Mouse (Mus musculus) heart, adult 2 months (tissue): ENCODE measurements at regions not wholly inside any gene's neighbourhood (a gene's known extent, or its start where the extent isn't known, plus 50 kb on each side); places are given as distances from the start of the nearest gene placed in this dataset.

ENCODE experiments used
- DNase-seq, 2 experiments: peaks; one replicate each; pipeline ENCODE4 v3.0.0; 2021
- H3K27ac ChIP-seq: fragments of 200-600 bp; 2 replicates; pipeline ENCODE4 v1.8.1; 2022
- H3K27me3 ChIP-seq: fragments of 200-500 bp; 2 replicates; pipeline ENCODE4 v1.6.1; 2012; ENCODE audit warnings: mild to moderate bottlenecking, low read length, inconsistent platforms, mixed read lengths; ENCODE audit not compliant: control insufficient read depth, insufficient read depth
- H3K36me3 ChIP-seq: fragments of 200-500 bp; 2 replicates; pipeline ENCODE4 v1.6.1; 2012; ENCODE audit warnings: low read length, inconsistent platforms; ENCODE audit not compliant: control insufficient read depth, insufficient read depth
- H3K4me1 ChIP-seq: fragments of 200-500 bp; 2 replicates; pipeline ENCODE4 v1.6.1; 2011; ENCODE audit warnings: low read length; ENCODE audit not compliant: control insufficient read depth, insufficient read depth
- H3K4me3 ChIP-seq: fragments of 200-600 bp; 2 replicates; pipeline ENCODE4 v1.8.1; 2022
- H3K79me2 ChIP-seq: fragments of 200-500 bp; replicated peaks from 2 replicates; pipeline ENCODE4 v1.6.1; 2012; ENCODE audit warnings: mild to moderate bottlenecking, inconsistent platforms, low read length, moderate library complexity, mixed read lengths; ENCODE audit not compliant: control insufficient read depth, insufficient read depth
- H3K9ac ChIP-seq: fragments of 200-500 bp; 2 replicates; pipeline ENCODE4 v1.6.1; 2012; ENCODE audit warnings: low read depth, mild to moderate bottlenecking, control low read depth, inconsistent platforms, low read length, mixed read lengths
- CTCF ChIP-seq: fragments of 200-600 bp; IDR thresholded peaks from 2 replicates; pipeline ENCODE4 v1.8.1; 2022; ENCODE audit warnings: antibody characterized with exemption, mild to moderate bottlenecking, moderate library complexity
- EP300 ChIP-seq: fragments of 200-500 bp; IDR thresholded peaks from 2 replicates; pipeline ENCODE4 v1.6.1; 2011; ENCODE audit warnings: low read depth, low read length, control low read depth; ENCODE audit not compliant: insufficient read depth
- POLR2A ChIP-seq: fragments of 200-500 bp; IDR thresholded peaks from 2 replicates; pipeline ENCODE4 v1.6.1; 2011; ENCODE audit warnings: mild to moderate bottlenecking, low read depth, low read length, control low read depth; ENCODE audit not compliant: insufficient read depth
- WGBS: fragments of 180-500 bp; shearing (Covaris S2); methylation state at CpG from one replicate; pipeline ENCODE4 v1.1.7; 2018; 5-methylcytosine and 5-hydroxymethylcytosine counted together
- intact Hi-C: fragments of 180-260 bp; cut with DNase I; formaldehyde crosslinking; loops from one replicate; pipeline ENCODE4 v1.15.1; 2025

- intact Hi-C loops: no loop called here
- no peaks in the 10 kb centered on the region for H3K27me3 ChIP-seq
These were observed 198.0 kb upstream of the Klf3 start for GRCm38 (mm10) chr5:64605171-64605570.

DNA sequence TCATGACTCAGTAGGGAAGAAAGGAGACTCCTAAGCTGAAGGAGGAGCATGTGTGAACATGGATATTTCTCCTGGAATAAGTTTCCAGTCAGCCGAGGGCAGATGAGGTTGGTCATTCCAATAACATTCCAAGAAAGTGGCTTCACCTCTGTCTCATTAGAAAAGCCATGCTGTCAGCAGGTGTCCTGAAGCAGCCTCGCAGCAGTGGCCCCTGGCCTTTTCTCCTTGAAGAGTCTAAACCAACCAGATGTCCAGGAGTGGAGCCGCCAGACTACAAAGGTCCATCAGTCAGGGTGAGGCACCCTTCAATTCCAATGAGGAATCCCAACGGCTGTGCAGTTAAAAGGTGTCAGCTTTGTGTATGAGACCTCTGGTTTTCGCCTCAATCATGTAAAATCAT lies 197.2 kb upstream of the Klf3 start:
- no peak for DNase-seq
- no peak overlapping the region for H3K27ac ChIP-seq
- H3K27me3 ChIP-seq: no peaks in the 10 kb centered on the region
- H3K79me2 ChIP-seq: no peaks in the 10 kb centered on the region
- H3K4me1 ChIP-seq: peaks cover 6% of the 10 kb centered on the region
- H3K36me3 ChIP-seq: peaks cover 3% of the 10 kb centered on the region
- H3K9ac ChIP-seq: no peak overlapping the region
- 88% methylated on average over 5 of the region's 5 CpGs for WGBS
- H3K4me3 ChIP-seq: no peak overlapping the region
- intact Hi-C loops: no loop called here
- TF ChIP-seq EP300: no peak
- TF ChIP-seq CTCF: no peak
- no peak for TF ChIP-seq POLR2A

More at GRCm38 (mm10) chr5:64605171-64605570, 198.0 kb upstream of the Klf3 start:
- Histone ChIP-seq H3K27ac (no peak overlapping the region), H3K9ac (no peak overlapping the region), H3K4me1 (peaks cover 4% of the 10 kb centered on the region), H3K4me3 (no peak overlapping the region), H3K36me3 (no peaks in the 10 kb centered on the region), H3K79me2 (no peaks in the 10 kb centered on the region)
- DNase-seq: no peak
- TF ChIP-seq EP300 (no peak), CTCF (no peak), POLR2A (no peak)

GRCm38 (mm10) chr5:64609378-64610087 lies 193.7 kb upstream of the Klf3 start:
- DNase-seq: no peak
- Histone ChIP-seq H3K9ac (no peak overlapping the region), H3K27ac (peak overlapping the region; percentile 71), H3K36me3 (peaks cover 4% of the 10 kb centered on the region), H3K4me3 (no peak overlapping the region), H3K27me3 (no peaks in the 10 kb centered on the region), H3K4me1 (peaks cover 8% of the 10 kb centered on the region), H3K79me2 (no peaks in the 10 kb centered on the region)
- 84% methylated on average over 3 of the region's 3 CpGs for WGBS
- intact Hi-C loops: no loop called here
- no peak for TF ChIP-seq EP300
- no peak for TF ChIP-seq CTCF
- no peak for TF ChIP-seq POLR2A

- H3K27me3 ChIP-seq: no peaks in the 10 kb centered on the region
- no peak overlapping the region for H3K4me3 ChIP-seq
- peaks cover 4% of the 10 kb centered on the region for H3K36me3 ChIP-seq
- WGBS: 30% methylated on average over 3 of the region's 3 CpGs
- peaks cover 8% of the 10 kb centered on the region for H3K4me1 ChIP-seq
- H3K79me2 ChIP-seq: no peaks in the 10 kb centered on the region
- peak overlapping the region; percentile 71 for H3K27ac ChIP-seq
- 0 out of 2 replicates have a peak overlapping the region, but pooled peaks have one; percentile 11 for H3K9ac ChIP-seq
- DNase-seq: no peak
- TF ChIP-seq POLR2A (no peak), EP300 (no peak), CTCF (no peak)
- intact Hi-C loops: no loop called here
These were observed 193.0 kb upstream of the Klf3 start for GRCm38 (mm10) chr5:64610146-64610545.

DNA sequence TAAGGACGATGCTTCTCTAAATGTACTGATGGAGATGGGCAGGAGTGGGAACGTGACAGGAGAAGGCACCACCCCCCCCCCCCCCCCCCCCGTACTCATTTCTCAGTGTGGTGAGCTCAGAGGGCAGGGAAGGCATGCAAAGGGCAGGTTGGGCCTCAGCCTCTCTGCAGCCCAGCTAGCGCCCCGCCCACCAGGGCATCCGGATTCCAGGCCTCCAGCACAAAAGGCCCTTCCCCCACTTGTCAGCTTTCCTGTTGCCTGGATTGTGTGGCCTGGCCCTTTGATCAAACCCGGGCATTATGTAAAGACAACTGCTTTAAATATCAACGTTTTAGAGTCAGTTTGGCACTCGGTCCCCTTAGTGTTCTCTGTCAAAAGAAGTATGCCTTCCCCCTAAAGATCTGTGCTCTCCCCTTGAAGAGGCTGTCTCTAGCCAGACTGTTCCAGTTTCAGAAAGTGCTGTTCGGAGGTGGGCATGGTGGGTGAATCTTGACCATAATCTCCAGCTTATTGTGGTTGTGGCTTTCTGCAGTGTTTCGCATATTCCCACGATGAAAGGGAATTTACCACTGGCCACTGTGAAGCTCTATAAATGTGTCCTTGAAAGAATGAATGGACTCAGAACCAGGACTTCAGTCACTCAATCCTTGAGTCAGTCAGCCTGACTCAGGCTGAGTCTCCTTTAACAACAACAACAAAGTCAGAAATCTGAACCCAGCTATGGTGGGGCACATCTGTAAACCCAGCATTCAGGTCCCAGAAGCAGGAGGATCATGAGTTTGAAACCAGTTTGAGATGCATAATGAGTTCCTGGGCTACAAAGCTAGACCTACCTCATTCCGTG lies 192.4 kb upstream of the Klf3 start:
- Histone ChIP-seq H3K4me1 (peaks cover 8% of the 10 kb centered on the region), H3K4me3 (no peak overlapping the region), H3K79me2 (no peaks in the 10 kb centered on the region), H3K9ac (peak overlapping the region; percentile 38), H3K36me3 (peaks cover 4% of the 10 kb centered on the region), H3K27ac (peak overlapping the region; percentile 80), H3K27me3 (no peaks in the 10 kb centered on the region)
- 27% methylated on average over 13 of the region's 13 CpGs for WGBS
- DNase-seq: peak; percentile 76 to 83
- intact Hi-C loops: no loop called here
- TF ChIP-seq CTCF: no peak
- TF ChIP-seq POLR2A: peak; percentile 17; the same call in 1 of the 2 replicates
- TF ChIP-seq EP300: peak; percentile 72; the same call in 1 of the 2 replicates

GRCm38 (mm10) chr5:64612017-64612416 lies 191.2 kb upstream of the Klf3 start:
- Histone ChIP-seq H3K4me1 (peaks cover 8% of the 10 kb centered on the region), H3K27me3 (no peaks in the 10 kb centered on the region), H3K79me2 (no peaks in the 10 kb centered on the region), H3K36me3 (peaks cover 4% of the 10 kb centered on the region), H3K9ac (no peak overlapping the region), H3K27ac (no peak overlapping the region), H3K4me3 (no peak overlapping the region)
- TF ChIP-seq CTCF: no peak
- DNase-seq: no peak
- 90% methylated on average over 7 of the region's 7 CpGs for WGBS
- intact Hi-C loops: no loop called here
